Mouse (Mus musculus) kidney, postnatal 36 days (tissue): ENCODE measurements around the gene Ints5.
"Not testable (repeated sequence)": the region's sequence is repeated elsewhere in the genome, so short reads cannot be mapped to it uniquely, and the experiment has no call there.

ENCODE experiments used
- DNase-seq, 2 experiments: peaks; one replicate each; pipeline ENCODE4 v3.0.0; 2021 to 2022; ENCODE audit warnings: mixed read lengths in 2 of 2

Ints5 gene

GRCm38 (mm10) chr19:8887585-8888463 is 5.0 kb upstream of the Ints5 start:
- DNase-seq: no peak

GRCm38 (mm10) chr19:8888511-8889385 is 4.1 kb upstream of the Ints5 start, which contains the start of the genes 1810009A15Rik and Gm49416:
Gene 1810009A15Rik (plus strand): TSS chr19:8888853.
Gene Gm49416 (plus strand): TSS chr19:8888926.
- DNase-seq: peak; percentile 96 to 97

- no peak for DNase-seq
Observed at GRCm38 (mm10) chr19:8895397-8895960, 2.7 kb downstream of the Ints5 start.

GRCm38 (mm10) chr19:8896231-8896630 is 3.4 kb downstream of the Ints5 start:
- DNase-seq: not testable (repeated sequence)

DNA sequence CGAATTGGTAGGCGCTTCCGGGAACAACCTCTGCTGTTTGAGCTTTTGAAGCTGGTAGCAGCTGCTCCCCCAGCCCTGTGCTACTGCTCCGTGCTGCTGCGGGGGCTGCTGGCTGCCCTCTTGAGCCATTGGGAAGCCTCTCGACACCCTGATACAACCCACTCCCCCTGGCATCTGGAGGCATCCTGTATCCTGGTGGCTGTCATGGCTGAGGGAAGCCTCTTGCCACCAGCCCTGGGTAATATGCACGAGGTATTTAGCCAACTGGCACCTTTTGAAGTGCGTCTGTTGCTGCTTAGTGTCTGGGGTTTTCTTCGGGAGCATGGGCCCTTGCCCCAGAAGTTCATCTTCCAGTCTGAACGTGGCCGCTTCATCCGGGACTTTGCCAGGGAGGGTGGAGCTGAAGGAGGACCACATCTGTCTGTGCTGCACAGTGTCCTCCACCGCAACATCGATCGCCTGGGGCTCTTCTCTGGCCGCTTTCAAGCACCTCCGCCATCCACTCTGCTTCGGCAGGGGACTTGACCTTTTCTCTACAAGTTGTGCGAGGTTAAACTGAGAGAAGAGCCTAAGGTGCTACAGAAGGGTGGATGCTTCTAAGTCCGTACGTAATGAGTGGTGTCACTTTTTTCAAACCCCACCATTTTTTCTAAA is 4.5 kb downstream of the Ints5 start:
- peak; percentile 42 to 77 for DNase-seq

- peak; percentile 97 to 98 for DNase-seq
Observed at GRCm38 (mm10) chr19:8897865-8898495, 5.2 kb downstream of the Ints5 start, which contains the start of gene Ganab. Gene Ganab (plus strand): TSS chr19:8898071.

DNA sequence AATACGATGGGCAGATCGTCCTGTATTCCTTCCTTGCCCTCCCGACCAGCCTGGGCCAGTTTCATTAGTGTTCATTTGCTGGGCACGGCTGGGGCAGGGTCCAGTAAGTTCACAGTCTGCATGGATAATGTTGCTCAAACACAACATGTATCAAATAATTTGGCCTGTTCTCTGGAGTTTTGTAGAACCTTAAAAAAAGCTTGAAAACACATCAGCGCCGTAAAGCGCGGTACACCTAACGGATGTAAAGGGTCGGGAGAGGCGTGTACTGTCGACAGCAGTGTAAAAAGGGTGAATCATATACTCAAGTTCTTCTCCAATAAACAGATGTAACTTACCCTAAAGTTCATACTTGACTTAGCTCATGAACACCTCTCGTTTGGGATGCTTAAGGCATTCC is 5.8 kb downstream of the Ints5 start:
- peak; percentile 25 to 36 for DNase-seq

- peak in 1 of 2 experiments; percentile 38 for DNase-seq
Observed at GRCm38 (mm10) chr19:8899079-8899478, 6.3 kb downstream of the Ints5 start.

DNA sequence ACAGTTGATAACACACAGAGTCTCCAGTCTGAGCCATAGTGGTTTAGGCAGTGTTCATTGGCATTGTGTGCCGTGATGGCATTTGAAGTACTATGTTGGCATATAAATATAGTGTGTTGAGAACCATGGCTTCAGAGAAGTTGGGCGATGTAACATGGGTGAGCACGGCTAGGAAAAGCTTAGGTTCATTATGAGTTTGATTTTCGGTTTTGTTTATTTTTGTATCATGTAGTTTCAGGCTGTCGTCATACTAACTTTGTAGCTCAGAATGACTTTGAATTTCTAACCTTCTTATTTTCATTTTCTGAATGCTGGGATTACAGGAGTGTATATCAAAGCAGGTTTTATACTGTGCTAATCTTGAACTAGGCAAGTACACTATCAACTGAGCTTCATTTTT is 10.6 kb downstream of the Ints5 start:
- no peak for DNase-seq

- no peak for DNase-seq
Observed at GRCm38 (mm10) chr19:8908531-8908930, 15.7 kb downstream of the Ints5 start.

GRCm38 (mm10) chr19:8911810-8912209 is 19.0 kb downstream of the Ints5 start:
- no peak for DNase-seq

DNA sequence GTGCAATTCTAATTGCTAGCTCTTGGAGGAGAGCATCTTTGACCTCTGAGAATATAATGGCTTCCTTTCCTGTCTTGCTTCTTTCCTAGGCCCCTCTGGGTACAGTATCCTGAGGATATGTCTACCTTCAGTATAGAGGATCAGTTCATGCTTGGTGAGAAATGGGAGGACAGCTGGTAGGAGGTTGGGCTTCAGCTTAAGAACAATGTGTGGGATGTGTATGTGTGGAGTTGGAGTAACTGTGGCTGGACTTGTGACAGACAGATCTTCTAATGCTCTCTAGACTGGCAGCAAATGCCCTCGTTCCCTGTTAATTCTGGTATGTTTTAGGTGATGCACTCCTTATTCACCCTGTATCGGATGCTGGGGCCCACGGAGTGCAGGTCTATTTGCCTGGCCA is 21.4 kb downstream of the Ints5 start:
- DNase-seq: no peak

DNA sequence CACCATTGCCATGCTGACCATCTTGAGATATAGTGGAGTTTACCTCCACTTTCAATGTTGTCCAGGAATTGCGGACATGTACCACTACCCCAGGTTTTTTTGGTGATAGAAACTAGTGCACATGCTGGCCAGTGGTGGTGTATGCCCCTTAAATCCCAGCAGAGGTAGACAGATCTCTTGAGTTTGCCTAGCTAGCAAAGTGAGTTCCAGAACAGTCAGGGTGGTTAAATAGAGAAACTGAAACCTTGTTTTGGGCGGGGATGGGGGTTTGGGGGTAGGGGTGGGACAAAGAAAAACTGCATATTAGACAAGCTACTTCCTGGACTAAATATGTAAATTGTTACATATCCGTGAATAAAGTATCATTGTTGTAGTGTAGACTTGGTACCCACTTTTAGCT is 26.2 kb downstream of the Ints5 start:
- no peak for DNase-seq

DNA sequence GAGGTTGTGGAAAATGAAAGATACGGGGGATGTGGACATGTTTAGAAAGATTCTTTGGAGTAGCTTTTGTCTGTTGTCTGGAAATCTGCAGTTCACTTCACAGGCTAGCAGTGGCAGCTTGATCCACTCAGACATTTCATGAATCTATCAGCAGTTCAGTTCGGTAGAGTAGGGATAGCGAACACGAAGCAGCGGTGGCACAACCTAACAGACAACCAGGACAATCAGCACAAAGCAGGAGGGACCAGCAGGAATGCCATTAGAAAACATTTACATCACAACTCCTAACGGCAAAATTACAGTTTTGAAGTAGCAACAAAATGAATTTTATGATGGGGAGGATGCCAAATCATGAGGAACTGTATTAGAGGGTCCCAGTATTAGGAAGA is 26.9 kb downstream of the Ints5 start:
- no peak for DNase-seq

DNA sequence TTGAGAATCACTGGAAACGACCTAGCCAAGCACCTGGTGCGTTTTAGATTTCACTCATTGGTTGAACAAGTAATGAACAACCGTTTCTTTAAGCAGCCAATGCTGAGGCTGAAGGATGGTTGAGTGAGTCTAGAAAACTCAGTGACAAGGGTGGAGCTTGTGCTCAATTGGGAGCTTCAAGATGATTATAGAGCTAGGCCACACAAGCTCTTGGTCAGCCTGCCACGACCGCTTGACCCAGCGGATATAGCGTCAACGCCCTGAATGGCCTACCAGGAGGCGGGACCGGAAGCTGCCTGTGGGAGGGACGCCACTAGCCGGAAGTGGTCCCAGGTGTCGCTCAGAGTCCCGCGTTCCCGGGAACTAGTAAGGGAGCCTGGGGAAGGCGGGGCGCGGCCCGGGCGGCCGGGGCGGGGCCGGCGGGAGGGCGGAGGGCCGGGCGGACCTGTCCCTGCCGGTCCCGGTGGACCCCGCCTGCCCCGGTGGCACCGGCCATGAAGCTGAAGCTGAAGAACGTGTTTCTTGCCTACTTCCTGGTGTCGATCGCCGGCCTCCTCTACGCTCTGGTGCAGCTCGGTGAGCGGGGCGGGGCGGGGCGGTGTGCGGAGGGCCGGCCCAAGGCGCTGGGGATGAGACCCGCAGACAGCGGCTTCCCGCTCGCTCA is 27.4 kb downstream of the Ints5 start, which contains the start of gene B3gat3:
B3gat3 (plus strand) TSS at position 302 of the 664 bp plus-strand sequence.
- DNase-seq: peak; percentile 97 to 98

DNA sequence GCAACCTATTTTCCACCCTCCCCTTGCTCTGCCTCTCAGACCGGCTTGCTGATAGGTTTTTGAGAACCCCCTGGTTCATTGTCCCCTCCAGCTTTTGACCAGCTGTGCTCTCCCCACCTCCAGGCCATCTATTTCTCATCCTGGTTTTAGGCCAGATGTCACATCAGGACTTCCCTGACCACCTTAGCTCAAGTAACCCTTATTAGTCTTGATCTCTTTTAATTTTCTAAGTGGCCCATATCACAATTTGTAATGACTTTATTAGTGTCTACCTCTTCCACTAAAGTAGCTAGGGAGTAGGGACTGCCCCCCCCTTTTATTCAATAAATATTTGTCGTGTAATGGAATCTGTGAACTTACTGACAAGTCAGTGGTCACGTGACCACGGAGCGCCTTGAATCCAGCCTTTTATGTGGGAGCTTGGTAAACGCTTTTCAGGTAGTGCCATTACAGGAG is 28.1 kb downstream of the Ints5 start:
- DNase-seq: peak; percentile 57 to 64

GRCm38 (mm10) chr19:8921741-8922140 is 28.9 kb downstream of the Ints5 start:
- DNase-seq: no peak

- no peak for DNase-seq
Observed at GRCm38 (mm10) chr19:8926766-8927165, 34.0 kb downstream of the Ints5 start.

GRCm38 (mm10) chr19:8927891-8928525 is 35.2 kb downstream of the Ints5 start:
- DNase-seq: no peak

- no peak for DNase-seq
Observed at GRCm38 (mm10) chr19:8928689-8929223, 36.0 kb downstream of the Ints5 start.
